Mouse (Mus musculus): Measurements from ENCODE around the gene Zzz3. TPM values are rescaled to one million over a fixed set of nuclear protein-coding genes. Genes with fewer than 3 reads are reported as not detected.
A peak's percentile ranks its signal among the peaks of the same experiment; 100 is the strongest.

Zzz3 gene
- polyA plus RNA-seq, 1 experiment from 2014 or later: 29.7 TPM

DNA sequence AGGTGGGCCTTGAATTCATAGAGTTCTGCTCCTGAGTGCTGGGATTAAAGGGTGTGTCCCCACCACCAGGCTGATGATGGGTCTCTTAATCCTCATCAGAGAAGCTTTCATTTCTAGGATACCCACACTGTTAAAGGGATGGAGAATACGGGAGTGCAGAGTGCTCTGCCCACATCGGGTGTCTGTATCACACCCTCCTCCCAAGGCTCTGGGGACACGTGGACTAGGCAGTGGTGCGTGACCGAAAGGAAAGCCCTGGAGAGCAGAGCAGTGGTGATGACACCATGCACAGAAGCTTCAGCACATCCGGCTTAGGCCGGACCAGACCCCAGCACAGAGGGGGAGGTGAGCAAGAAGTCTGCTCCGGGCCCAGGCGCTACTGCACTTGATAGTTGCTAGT is 38.5 kb upstream of the Zzz3 start:
- no peak overlapping the region for H3K27ac ChIP-seq (replicated peaks)
- H3K4me1 ChIP-seq (replicated peaks): peaks cover 47% of the 10 kb centered on the region
- H3K4me2 ChIP-seq: no peak overlapping the region
- H3K4me3 ChIP-seq: no peak overlapping the region
- no peaks in the 10 kb centered on the region for H3K27me3 ChIP-seq
- no peak overlapping the region for H3K9ac ChIP-seq
- 88% methylated on average over 9 of the region's 9 CpGs for WGBS
- ATAC-seq (ENCODE audit: low read depth): no peak
- H3K36me3 ChIP-seq: peaks cover 31% of the 10 kb centered on the region
- H3K9me3 ChIP-seq: no peaks in the 10 kb centered on the region

DNA sequence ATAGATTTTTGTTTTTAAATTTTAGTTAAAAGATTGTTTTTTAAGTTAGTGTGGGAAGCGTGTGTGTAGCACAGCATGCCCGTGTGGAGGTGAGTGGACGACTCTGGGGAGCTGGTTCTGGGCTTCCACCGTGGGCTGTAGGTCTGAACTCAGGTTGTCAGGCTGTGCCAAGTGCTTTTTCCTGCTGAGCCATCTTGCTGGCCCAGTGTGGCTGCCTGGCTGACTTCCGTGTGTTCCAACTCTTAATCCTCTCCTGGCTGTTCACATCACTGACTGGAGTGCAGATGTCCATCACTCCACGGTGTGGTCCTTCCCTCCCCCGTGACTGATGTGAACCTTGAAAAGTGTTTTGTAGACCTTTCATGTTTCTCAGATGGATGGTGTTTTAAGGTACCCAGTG is 36.1 kb upstream of the Zzz3 start:
- no peak overlapping the region for H3K9ac ChIP-seq
- H3K4me2 ChIP-seq: no peak overlapping the region
- H3K27ac ChIP-seq (replicated peaks): no peak overlapping the region
- no peaks in the 10 kb centered on the region for H3K27me3 ChIP-seq
- ATAC-seq (ENCODE audit: low read depth): no peak
- no peaks in the 10 kb centered on the region for H3K9me3 ChIP-seq
- peaks cover 24% of the 10 kb centered on the region for H3K4me1 ChIP-seq (replicated peaks)
- H3K4me3 ChIP-seq: no peak overlapping the region
- WGBS: 88% methylated on average over 7 of the region's 7 CpGs
- peaks cover 54% of the 10 kb centered on the region for H3K36me3 ChIP-seq

DNA sequence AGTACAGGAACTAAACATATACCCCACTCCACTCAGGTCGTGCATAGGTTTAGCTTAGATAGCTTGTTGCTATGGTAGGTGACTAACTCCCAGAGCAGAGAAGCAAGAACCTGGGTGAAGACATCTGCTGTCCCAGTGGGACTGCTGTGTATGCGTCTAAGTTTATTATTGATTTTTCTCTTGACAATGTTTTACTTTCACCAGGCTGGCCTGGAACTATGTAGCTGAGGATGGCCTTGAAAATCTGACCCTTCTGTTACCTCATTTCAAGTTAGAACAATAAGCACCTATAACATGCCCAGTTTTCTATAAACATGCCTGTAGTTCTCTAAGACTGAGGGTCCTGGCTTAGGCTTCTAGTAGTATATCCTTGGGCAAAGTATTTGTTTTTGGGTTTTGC is 31.1 kb upstream of the Zzz3 start:
- Histone ChIP-seq H3K27me3 (no peaks in the 10 kb centered on the region), H3K9me3 (no peaks in the 10 kb centered on the region), H3K4me3 (no peak overlapping the region), H3K36me3 (peaks cover 96% of the 10 kb centered on the region), H3K4me1 (replicated peaks) (no peaks in the 10 kb centered on the region), H3K9ac (no peak overlapping the region), H3K27ac (replicated peaks) (no peak overlapping the region), H3K4me2 (no peak overlapping the region)
- ATAC-seq (ENCODE audit: low read depth): no peak
- WGBS: 87% methylated on average over 2 of the region's 2 CpGs

DNA sequence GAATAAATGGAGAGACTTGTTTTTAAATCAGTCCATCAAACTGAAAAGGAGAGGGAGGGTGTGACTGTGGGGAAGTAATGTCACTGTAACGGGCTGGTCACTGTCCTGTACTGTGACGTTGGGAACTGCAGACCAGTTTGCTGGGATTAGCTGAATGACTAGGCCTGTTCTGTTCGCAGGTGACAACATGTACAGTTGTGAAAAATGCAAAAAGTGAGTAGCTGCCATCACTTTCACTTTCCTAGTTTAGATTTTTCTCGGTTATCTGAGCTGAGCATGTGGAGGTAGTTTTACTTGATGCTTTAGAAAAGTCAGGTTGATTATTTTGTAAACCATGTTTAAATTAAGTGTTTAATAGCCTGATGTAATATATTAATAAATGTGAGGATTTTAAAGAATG is 19.2 kb upstream of the Zzz3 start:
- Histone ChIP-seq H3K36me3 (peaks cover 88% of the 10 kb centered on the region), H3K4me1 (replicated peaks) (no peaks in the 10 kb centered on the region), H3K4me2 (no peak overlapping the region), H3K27ac (replicated peaks) (no peak overlapping the region), H3K9me3 (no peaks in the 10 kb centered on the region), H3K4me3 (no peak overlapping the region), H3K9ac (no peak overlapping the region), H3K27me3 (no peaks in the 10 kb centered on the region)
- 91% methylated on average over 4 of the region's 4 CpGs for WGBS
- no peak for ATAC-seq (ENCODE audit: low read depth)

DNA sequence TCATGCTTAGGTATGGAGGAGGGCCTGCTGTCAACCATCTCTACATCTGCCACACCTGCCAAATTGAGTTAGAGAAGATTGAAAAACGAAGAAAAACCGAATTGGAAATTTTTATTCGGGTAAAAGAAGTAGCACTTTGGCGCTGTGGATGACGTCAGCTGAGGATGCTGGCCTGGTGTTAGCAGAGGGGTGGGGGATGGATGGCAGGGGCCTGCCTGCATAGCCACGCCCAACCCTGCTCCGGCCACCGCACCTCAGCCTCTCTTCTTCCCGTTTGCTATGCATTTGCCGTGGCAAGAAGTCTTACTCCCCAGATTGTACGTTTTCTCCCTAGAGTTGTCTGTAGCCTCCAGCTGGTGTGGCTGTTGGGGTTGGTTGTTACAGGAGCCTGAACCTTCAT is 11.2 kb upstream of the Zzz3 start:
- H3K27ac ChIP-seq (replicated peaks): no peak overlapping the region
- H3K27me3 ChIP-seq: no peaks in the 10 kb centered on the region
- peaks cover 83% of the 10 kb centered on the region for H3K36me3 ChIP-seq
- no peak overlapping the region for H3K9ac ChIP-seq
- no peak overlapping the region for H3K4me2 ChIP-seq
- WGBS: 72% methylated on average over 11 of the region's 11 CpGs
- H3K4me3 ChIP-seq: no peak overlapping the region
- no peak for ATAC-seq (ENCODE audit: low read depth)
- H3K9me3 ChIP-seq: no peaks in the 10 kb centered on the region
- H3K4me1 ChIP-seq (replicated peaks): no peaks in the 10 kb centered on the region

DNA sequence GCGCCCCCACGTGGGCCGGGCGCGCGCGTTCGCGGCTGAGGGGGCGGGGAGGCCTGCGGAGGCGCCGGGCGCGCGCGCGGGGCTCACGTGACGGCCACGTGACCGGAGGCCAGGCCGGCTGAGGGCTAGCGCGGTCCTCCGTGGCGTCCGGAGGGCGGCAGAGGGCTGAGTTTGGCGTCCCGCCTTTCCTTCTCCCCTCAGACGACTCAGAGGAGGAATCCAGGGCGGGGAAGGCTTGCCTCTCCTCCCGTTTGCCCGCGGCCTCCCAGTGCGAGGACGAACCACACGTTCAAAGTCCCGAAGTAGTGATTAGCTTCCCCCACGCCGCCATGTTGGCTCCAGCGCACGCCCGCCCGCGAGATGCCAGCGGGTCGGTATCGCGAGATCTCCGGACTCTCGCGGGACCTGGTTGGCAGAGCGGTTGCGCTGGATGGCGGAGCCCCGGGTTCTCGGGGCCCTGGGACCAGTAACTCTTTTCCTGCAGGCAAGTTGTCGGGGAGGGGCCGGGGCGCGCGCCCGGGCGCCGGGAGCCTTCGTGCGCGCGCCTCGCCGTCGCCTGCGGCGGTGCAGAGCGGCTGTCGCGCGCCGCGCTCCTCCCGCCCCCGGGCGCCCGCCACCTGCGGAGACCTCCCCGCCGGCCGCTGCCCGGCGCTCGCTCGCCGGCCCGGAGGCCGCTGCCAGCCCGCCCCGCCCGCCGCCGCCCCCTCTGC is 1.2 kb downstream of the Zzz3 start:
- H3K4me3 ChIP-seq: peak overlapping the region; percentile 77
- peak overlapping the region; percentile 85 for H3K4me2 ChIP-seq
- under 1% methylated on average over 70 of the region's 102 CpGs for WGBS
- peaks cover 10% of the 10 kb centered on the region for H3K36me3 ChIP-seq
- no peaks in the 10 kb centered on the region for H3K27me3 ChIP-seq
- H3K9me3 ChIP-seq: no peaks in the 10 kb centered on the region
- H3K4me1 ChIP-seq (replicated peaks): peaks cover 38% of the 10 kb centered on the region
- peak overlapping the region; percentile 99 for H3K27ac ChIP-seq (replicated peaks)
- peak; percentile 93 for ATAC-seq (ENCODE audit: low read depth)
- H3K9ac ChIP-seq: peak overlapping the region; percentile 95

DNA sequence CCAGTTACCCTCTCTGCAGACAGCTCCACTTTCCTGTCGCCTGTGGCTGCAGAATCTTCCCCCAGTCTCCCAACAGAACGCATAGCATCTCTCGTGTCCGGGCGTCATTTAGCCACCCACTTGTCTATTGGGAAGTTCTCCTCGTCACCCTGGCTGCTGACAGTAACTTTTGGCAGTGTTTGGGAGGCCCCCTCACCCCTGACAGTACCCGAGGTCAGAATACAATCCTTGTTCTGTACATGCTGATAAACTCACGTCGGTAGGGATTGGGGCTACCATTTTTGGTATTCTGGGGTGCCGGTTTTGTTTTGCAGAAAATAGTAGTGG is 1.7 kb downstream of the Zzz3 start:
- no peaks in the 10 kb centered on the region for H3K9me3 ChIP-seq
- 2% methylated on average over 10 of the region's 10 CpGs for WGBS
- H3K27ac ChIP-seq (replicated peaks): peak overlapping the region; percentile 99
- peaks cover 7% of the 10 kb centered on the region for H3K36me3 ChIP-seq
- H3K4me2 ChIP-seq: peak overlapping the region; percentile 85
- ATAC-seq (ENCODE audit: low read depth): peak; percentile 24
- no peaks in the 10 kb centered on the region for H3K27me3 ChIP-seq
- peak overlapping the region; percentile 95 for H3K9ac ChIP-seq
- peak overlapping the region; percentile 77 for H3K4me3 ChIP-seq
- H3K4me1 ChIP-seq (replicated peaks): peaks cover 43% of the 10 kb centered on the region

DNA sequence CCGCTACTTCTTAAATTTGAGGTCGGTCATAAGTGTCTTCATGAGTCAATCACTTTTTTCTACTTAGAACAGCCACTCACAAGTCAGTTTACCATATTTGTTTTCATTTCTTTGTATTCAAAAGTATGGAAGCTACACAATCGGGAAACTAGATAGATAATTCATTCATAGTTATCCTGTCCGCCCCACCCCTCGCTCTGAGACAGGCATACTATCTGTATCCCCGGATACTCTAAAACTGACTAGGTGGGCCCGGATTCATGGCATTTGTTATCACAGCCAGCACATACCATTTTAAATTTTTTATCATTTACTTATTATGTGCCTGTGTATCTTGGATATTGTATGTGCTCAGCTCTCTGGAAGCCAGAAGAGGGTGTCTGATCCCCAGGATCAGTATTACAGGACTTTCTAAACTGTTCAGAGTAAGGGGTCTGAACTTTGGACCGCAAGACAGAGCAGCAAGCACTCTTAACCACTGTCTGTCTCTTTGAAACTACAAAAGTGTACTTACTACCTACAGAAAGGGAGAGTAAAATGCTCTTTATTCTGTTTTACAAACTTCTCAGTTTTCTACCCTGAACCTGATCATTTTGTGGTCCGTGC is 2.2 kb downstream of the Zzz3 start:
- peak overlapping the region; percentile 99; the same call in 1 of the 2 replicates for H3K27ac ChIP-seq (replicated peaks)
- 65% methylated on average over 9 of the region's 9 CpGs for WGBS

DNA sequence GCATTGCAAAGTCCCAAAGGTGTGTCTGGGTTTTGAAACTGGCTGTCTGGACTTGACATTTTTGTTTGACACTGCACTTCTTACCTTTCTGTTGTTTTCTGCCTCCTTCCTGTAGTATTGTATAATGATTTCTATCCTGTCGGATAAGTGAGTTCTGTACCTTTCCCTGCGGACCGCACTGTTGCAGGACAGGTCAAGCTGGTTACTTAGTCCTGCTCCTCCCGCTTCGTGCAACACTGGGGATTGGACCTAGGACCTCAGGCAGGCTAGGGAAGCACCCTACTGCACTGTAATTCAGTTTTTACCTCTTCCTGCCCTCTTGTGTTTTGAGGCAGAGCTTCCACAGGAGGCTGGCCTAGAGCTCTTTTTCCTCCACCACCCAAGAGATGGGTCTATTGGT is 5.2 kb downstream of the Zzz3 start:
- Histone ChIP-seq H3K4me3 (no peak overlapping the region), H3K27ac (replicated peaks) (no peak overlapping the region), H3K9ac (no peak overlapping the region), H3K9me3 (no peaks in the 10 kb centered on the region), H3K27me3 (no peaks in the 10 kb centered on the region), H3K36me3 (no peaks in the 10 kb centered on the region), H3K4me2 (no peak overlapping the region), H3K4me1 (replicated peaks) (peaks cover 51% of the 10 kb centered on the region)
- WGBS: 87% methylated on average over 5 of the region's 5 CpGs
- no peak for ATAC-seq (ENCODE audit: low read depth)

More for the DNA sequence above, 2.2 kb downstream of the Zzz3 start:
- Histone ChIP-seq H3K4me1 (replicated peaks) (peaks cover 48% of the 10 kb centered on the region), H3K9me3 (no peaks in the 10 kb centered on the region), H3K4me2 (peak overlapping the region; percentile 85), H3K4me3 (peak overlapping the region; percentile 77), H3K9ac (peak overlapping the region; percentile 95), H3K27me3 (no peaks in the 10 kb centered on the region), H3K36me3 (peaks cover 5% of the 10 kb centered on the region)
- ATAC-seq (ENCODE audit: low read depth): no peak

- Histone ChIP-seq H3K4me1 (replicated peaks) (peaks cover 51% of the 10 kb centered on the region), H3K4me3 (no peak overlapping the region), H3K36me3 (no peaks in the 10 kb centered on the region), H3K9ac (no peak overlapping the region), H3K9me3 (no peaks in the 10 kb centered on the region), H3K27me3 (no peaks in the 10 kb centered on the region), H3K4me2 (no peak overlapping the region), H3K27ac (replicated peaks) (no peak overlapping the region)
- WGBS: 81% methylated on average over 3 of the region's 3 CpGs
- no peak for ATAC-seq (ENCODE audit: low read depth)
These were observed 5.6 kb downstream of the Zzz3 start for GRCm38 (mm10) chr3:152400875-152401274.

DNA sequence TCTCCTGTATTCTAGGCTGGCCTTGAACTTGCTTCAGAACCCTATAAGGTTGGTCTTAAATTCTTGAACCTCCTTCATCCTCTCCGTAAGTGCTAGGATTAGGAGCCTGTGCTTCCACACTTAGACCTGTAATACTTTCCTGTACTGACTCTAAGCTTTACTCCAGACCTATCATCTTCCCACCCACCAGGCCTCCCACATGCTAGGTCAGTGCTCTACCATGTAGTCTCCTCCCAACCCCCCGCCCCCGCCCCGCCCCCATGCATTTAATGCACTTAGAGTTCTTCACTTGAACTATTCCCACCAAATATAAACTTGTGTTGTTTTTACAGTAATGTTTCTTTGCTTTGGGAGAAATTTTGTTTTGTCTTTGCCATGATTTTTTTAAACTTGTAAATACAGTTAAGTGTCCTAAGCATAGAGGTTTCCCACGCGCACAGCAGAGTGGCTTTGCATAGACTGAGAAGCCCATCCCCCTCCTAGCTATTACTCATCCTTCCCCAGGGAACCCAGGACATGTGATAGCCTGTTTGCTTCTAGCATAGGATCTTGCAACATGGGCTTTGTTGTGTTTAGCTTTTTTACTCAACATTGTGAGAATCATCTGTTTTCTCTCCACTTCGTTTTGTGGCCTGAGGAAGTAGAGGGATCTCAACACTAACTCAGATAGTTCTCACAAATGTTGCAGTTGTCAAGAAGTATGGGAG is 6.8 kb downstream of the Zzz3 start:
- ATAC-seq (ENCODE audit: low read depth): no peak
- no peaks in the 10 kb centered on the region for H3K36me3 ChIP-seq
- H3K4me3 ChIP-seq: no peak overlapping the region
- WGBS: 73% methylated on average over 7 of the region's 7 CpGs
- H3K9me3 ChIP-seq: no peaks in the 10 kb centered on the region
- H3K27ac ChIP-seq (replicated peaks): no peak overlapping the region; the same call in 1 of the 2 replicates
- peaks cover 48% of the 10 kb centered on the region for H3K4me1 ChIP-seq (replicated peaks)
- H3K9ac ChIP-seq: no peak overlapping the region
- H3K27me3 ChIP-seq: no peaks in the 10 kb centered on the region
- H3K4me2 ChIP-seq: no peak overlapping the region

GRCm38 (mm10) chr3:152402671-152403066 is 7.4 kb downstream of the Zzz3 start:
- Histone ChIP-seq H3K4me3 (no peak overlapping the region), H3K9me3 (no peaks in the 10 kb centered on the region), H3K27me3 (no peaks in the 10 kb centered on the region), H3K27ac (replicated peaks) (no peak overlapping the region), H3K4me1 (replicated peaks) (peaks cover 42% of the 10 kb centered on the region), H3K36me3 (no peaks in the 10 kb centered on the region), H3K9ac (no peak overlapping the region), H3K4me2 (no peak overlapping the region)
- no peak for ATAC-seq (ENCODE audit: low read depth)
- WGBS: 90% methylated on average over 3 of the region's 3 CpGs
